Mouse (Mus musculus) MEL (cell line): ENCODE measurements around the gene Dtwd1. TPM values are rescaled to one million over a fixed set of nuclear protein-coding genes. Genes with fewer than 3 reads are reported as not detected.
"Not testable (repeated sequence)": the region's sequence is repeated elsewhere in the genome, so short reads cannot be mapped to it uniquely, and the experiment has no call there.

Experiments used
- DNase-seq: peaks from one replicate; pipeline ENCODE4 v3.0.0; 2011; ENCODE audit warnings: low read depth, low spot score
- H3K27ac ChIP-seq: 2 replicates; pipeline ENCODE4 v1.5.1; 2012; ENCODE audit warnings: low read depth, mild to moderate bottlenecking, control low read depth, low read length, moderate library complexity; ENCODE audit not compliant: control insufficient read depth
- H3K27me3 ChIP-seq, 2 experiments: fragments of 150-350 bp in 1 of 2; sonication (generic) in 1 of 2; 2 replicates each; pipeline ENCODE4 v1.6.1; 2012; ENCODE audit warnings: low read length in 2 of 2, mild to moderate bottlenecking in 2 of 2, improper control_type of control experiment in 1 of 2, moderate library complexity in 1 of 2; ENCODE audit not compliant: insufficient read depth in 2 of 2, control insufficient read depth in 1 of 2
- H3K36me3 ChIP-seq, 2 experiments: 2 replicates each; pipeline ENCODE4 v1.6.1; 2012 to 2014; ENCODE audit warnings: low read length in 2 of 2, improper control_type of control experiment in 1 of 2, inconsistent platforms in 1 of 2, mild to moderate bottlenecking in 1 of 2; ENCODE audit not compliant: insufficient read depth in 2 of 2, control insufficient read depth in 1 of 2
- H3K4me1 ChIP-seq, 2 experiments: fragments of 150-350 bp in 1 of 2; sonication (generic) in 1 of 2; 2 replicates each; pipeline ENCODE4 v1.6.1; 2012; ENCODE audit warnings: low read length in 2 of 2, improper control_type of control experiment in 1 of 2, mild to moderate bottlenecking in 1 of 2; ENCODE audit not compliant: insufficient read depth in 2 of 2, control insufficient read depth in 1 of 2
- H3K4me3 ChIP-seq, 2 experiments: fragments of 150-350 bp in 1 of 2; sonication (generic) in 1 of 2; 2 replicates each; pipeline ENCODE4 v1.5.1; 2012; ENCODE audit warnings: low read depth in 2 of 2, low read length in 2 of 2, mild to moderate bottlenecking in 2 of 2, moderate library complexity in 2 of 2, control low read depth in 1 of 2, improper control_type of control experiment in 1 of 2; ENCODE audit not compliant: control insufficient read depth in 1 of 2, insufficient read depth in 1 of 2
- H3K79me2 ChIP-seq: 2 replicates; pipeline ENCODE4 v1.6.1; 2012; ENCODE audit warnings: mild to moderate bottlenecking, low read length, moderate library complexity; ENCODE audit not compliant: control insufficient read depth, poor library complexity, insufficient read depth
- H3K9ac ChIP-seq: 2 replicates; pipeline ENCODE4 v1.6.1; 2012; ENCODE audit warnings: low read depth, mild to moderate bottlenecking, control low read depth, low read length, moderate library complexity; ENCODE audit not compliant: control insufficient read depth, poor library complexity, severe bottlenecking
- H3K9me3 ChIP-seq: fragments of 150-350 bp; sonication (generic); replicated peaks from 2 replicates; pipeline ENCODE4 v1.6.1; 2012; ENCODE audit warnings: mild to moderate bottlenecking, low read length, improper control_type of control experiment, moderate library complexity; ENCODE audit not compliant: insufficient read depth
- CHD2 ChIP-seq: IDR thresholded peaks from 2 replicates; pipeline ENCODE4 v1.6.1; 2011; ENCODE audit warnings: low read length, improper control_type of control experiment
- MEF2A ChIP-seq: IDR thresholded peaks from 2 replicates; pipeline ENCODE4 v1.6.1; 2014; ENCODE audit warnings: low read depth, mild to moderate bottlenecking, inconsistent platforms, low read length, improper control_type of control experiment; ENCODE audit not compliant: poor library complexity, insufficient replicate concordance, severe bottlenecking; ENCODE audit errors: extremely low read depth
- NRF1 ChIP-seq: IDR thresholded peaks from 2 replicates; pipeline ENCODE4 v1.6.1; 2014; ENCODE audit warnings: low read depth, mild to moderate bottlenecking, inconsistent platforms, low read length, improper control_type of control experiment, moderate library complexity; ENCODE audit not compliant: poor library complexity, insufficient read depth, severe bottlenecking
- TCF12 ChIP-seq: IDR thresholded peaks from 2 replicates; pipeline ENCODE4 v1.6.1; 2014; ENCODE audit warnings: low read depth, mild to moderate bottlenecking, inconsistent platforms, low read length, improper control_type of control experiment, moderate library complexity
- USF2 ChIP-seq, 2 experiments: IDR thresholded peaks; 2 replicates each; pipeline ENCODE4 v1.6.1; 2011 to 2012; ENCODE audit warnings: improper control_type of control experiment in 2 of 2, low read length in 2 of 2, borderline replicate concordance in 1 of 2, inconsistent platforms in 1 of 2, low read depth in 1 of 2, mild to moderate bottlenecking in 1 of 2; ENCODE audit not compliant: insufficient read depth in 1 of 2
- polyA plus RNA-seq, 2 experiments: library from polyadenylated mRNA; stranded (reverse) in 1 of 2; unstranded in 1 of 2; fragments of >175 nt in 1 of 2; fragments of >200 nt in 1 of 2; gene quantifications; 2 replicates each; pipeline versions ENCODE4 v1.2.1 to v1.2.4; 2012; ENCODE audit warnings: low replicate concordance in 2 of 2, low read depth in 1 of 2; ENCODE audit not compliant: insufficient read length in 2 of 2, insufficient read depth in 1 of 2, missing spikeins in 1 of 2
- total RNA-seq: library from RNA; depleted of rRNA; stranded (reverse); fragments of 300-350 nt; gene quantifications from 2 replicates; pipeline ENCODE4 v1.2.3, GENCODE M21; 2012; rRNA removed

Gene Dtwd1
- total and polyA plus RNA-seq, 3 experiments: 15.8 to 17.9 TPM; not detected in 1

GRCm38 (mm10) chr2:126198971-126199370 is 47.0 kb downstream of the Dtwd1 start:
- Histone ChIP-seq H3K4me1 (no peaks in the 10 kb centered on the region), H3K27ac (no peak overlapping the region), H3K36me3 (no peaks in the 10 kb centered on the region), H3K4me3 (no peak overlapping the region), H3K27me3 (no peaks in the 10 kb centered on the region), H3K79me2 (no peaks in the 10 kb centered on the region), H3K9me3 (no peaks in the 10 kb centered on the region), H3K9ac (no peak overlapping the region)
- TF ChIP-seq TCF12: no peak
- TF ChIP-seq CHD2: no peak
- no peak for TF ChIP-seq NRF1
- DNase-seq: no peak

GRCm38 (mm10) chr2:126211011-126211680 is 59.2 kb downstream of the Dtwd1 start:
- no peaks in the 10 kb centered on the region for H3K36me3 ChIP-seq
- no peaks in the 10 kb centered on the region for H3K4me1 ChIP-seq
- H3K9ac ChIP-seq: no peak overlapping the region

DNA sequence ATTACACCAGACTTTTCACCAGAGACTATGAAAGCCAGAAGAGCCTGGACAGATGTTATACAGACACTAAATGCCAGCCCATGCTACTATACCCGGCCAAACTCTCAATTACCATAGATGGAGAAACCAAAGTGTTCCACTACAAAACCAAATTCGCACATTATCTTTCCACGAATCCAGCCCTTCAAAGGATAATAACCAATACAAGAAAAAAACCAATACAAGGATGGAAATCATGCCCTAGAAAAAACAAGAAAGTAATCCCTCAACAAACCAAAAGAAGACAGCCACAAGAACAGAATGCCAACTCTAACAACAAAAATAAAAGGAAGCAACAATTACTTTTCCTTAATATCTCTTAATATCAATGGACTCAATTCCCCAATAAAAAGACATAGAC is 62.9 kb downstream of the Dtwd1 start, which contains the start of gene Gm17555:
Gene Gm17555, plus strand, starts transcription at position 301 of the 400 bp plus-strand sequence.
- H3K27me3 ChIP-seq, H3K79me2 ChIP-seq: not testable (repeated sequence)

More at GRCm38 (mm10) chr2:126211011-126211680, 59.2 kb downstream of the Dtwd1 start:
- no peak overlapping the region for H3K27ac ChIP-seq
- no peaks in the 10 kb centered on the region for H3K27me3 ChIP-seq
- H3K4me3 ChIP-seq: no peak overlapping the region
- no peaks in the 10 kb centered on the region for H3K79me2 ChIP-seq
- TF ChIP-seq USF2 (IDR thresholded peaks at IDR 0.05; ENCODE audit: borderline replicate concordance in 1 of 2, insufficient read depth in 1 of 2, low read depth in 1 of 2, low read length in 2 of 2) (no peak), MEF2A (no peak)
- DNase-seq: no peak
- H3K9me3 ChIP-seq: no peaks in the 10 kb centered on the region

More for the DNA sequence above, 62.9 kb downstream of the Dtwd1 start, which contains the start of gene Gm17555:
- not testable (repeated sequence) for H3K4me3 ChIP-seq, H3K9ac ChIP-seq, H3K4me1 ChIP-seq, H3K9me3 ChIP-seq, H3K36me3 ChIP-seq, H3K27ac ChIP-seq, DNase-seq

Other genes starting within 250 kb of the Dtwd1 start
- gene Fgf7, start 117.5 kb upstream of the Dtwd1 start, total RNA-seq: not detected in 2 replicates
- not detected for gene Fgf7, start 117.5 kb upstream of the Dtwd1 start, polyA plus RNA-seq
- gene Fam227b, start 137 bp upstream of the Dtwd1 start, total RNA-seq: not detected in 2 replicates
- not detected for gene Fam227b, start 137 bp upstream of the Dtwd1 start, polyA plus RNA-seq
- not detected in 2 replicates for gene Gm17555, start 63.0 kb downstream of the Dtwd1 start, total RNA-seq
- gene Gm17555, start 63.0 kb downstream of the Dtwd1 start, polyA plus RNA-seq: not detected